Mouse (Mus musculus) liver, adult 2 months (tissue): ENCODE data around the gene Olfr521. TPM values are rescaled to one million over a fixed set of nuclear protein-coding genes. Genes with fewer than 3 reads are reported as not detected.
"Not testable (repeated sequence)": the region's sequence is repeated elsewhere in the genome, so short reads cannot be mapped to it uniquely, and the experiment has no call there.

ENCODE experiments used
- DNase-seq: peaks from one replicate; pipeline ENCODE4 v3.0.0-alpha.2; 2011; ENCODE audit warnings: low read depth, low spot score; ENCODE audit errors: extremely low read depth
- H3K27ac ChIP-seq: fragments of 200-500 bp; replicated peaks from 2 replicates; pipeline ENCODE4 v1.5.1; 2012; ENCODE audit warnings: low read depth, mild to moderate bottlenecking, control low read depth, inconsistent platforms, low read length; ENCODE audit not compliant: insufficient read depth
- H3K27me3 ChIP-seq: fragments of 200-500 bp; 2 replicates; pipeline ENCODE4 v1.6.1; 2012; ENCODE audit warnings: mild to moderate bottlenecking, moderate library complexity, low read length, inconsistent platforms; ENCODE audit not compliant: control insufficient read depth, insufficient read depth
- H3K36me3 ChIP-seq: fragments of 200-500 bp; 2 replicates; pipeline ENCODE4 v1.6.1; 2012; ENCODE audit warnings: low read length, inconsistent platforms; ENCODE audit not compliant: control insufficient read depth, insufficient read depth
- H3K4me1 ChIP-seq: fragments of 200-500 bp; 2 replicates; pipeline ENCODE4 v1.6.1; 2011; ENCODE audit warnings: low read length; ENCODE audit not compliant: control insufficient read depth, insufficient read depth
- H3K4me3 ChIP-seq: fragments of 200-500 bp; 2 replicates; pipeline ENCODE4 v1.5.1; 2011; ENCODE audit warnings: low read depth, mild to moderate bottlenecking, control low read depth, low read length, moderate library complexity; ENCODE audit not compliant: insufficient read depth
- H3K79me2 ChIP-seq: fragments of 200-500 bp; 2 replicates; pipeline ENCODE4 v1.6.1; 2012; ENCODE audit warnings: inconsistent platforms, mild to moderate bottlenecking, low read length, moderate library complexity; ENCODE audit not compliant: control insufficient read depth, insufficient read depth
- H3K9ac ChIP-seq: fragments of 200-500 bp; 2 replicates; pipeline ENCODE4 v1.6.1; 2012; ENCODE audit warnings: low read depth, mild to moderate bottlenecking, control low read depth, inconsistent platforms, low read length
- CTCF ChIP-seq: fragments of 200-500 bp; IDR thresholded peaks from 2 replicates; pipeline ENCODE4 v1.5.1; 2011; ENCODE audit warnings: low read depth, low read length, control low read depth
- POLR2A ChIP-seq: fragments of 200-500 bp; IDR thresholded peaks from 2 replicates; pipeline ENCODE4 v1.6.1; 2011; ENCODE audit warnings: low read length, control low read depth; ENCODE audit not compliant: insufficient read depth; ENCODE audit errors: extremely low read depth
- WGBS: fragments of 180-500 bp; shearing (Covaris S2); methylation state at CpG from one replicate; pipeline ENCODE4 v1.1.7; 2018; 5-methylcytosine and 5-hydroxymethylcytosine counted together
- polyA plus RNA-seq: library from polyadenylated mRNA; depleted of rRNA; stranded (reverse); fragments of >200 nt; gene quantifications from 2 replicates; pipeline ENCODE4 v1.2.3, GENCODE M21; 2012; rRNA removed
- total RNA-seq: library from RNA; depleted of rRNA; stranded (reverse); fragments of >200 nt; gene quantifications from 2 replicates; pipeline ENCODE4 v1.2.3, GENCODE M21; 2014; rRNA removed

Gene Olfr521
- not detected in 2 replicates for total RNA-seq
- not detected in 2 replicates for polyA plus RNA-seq

GRCm38 (mm10) chr7:99763207-99763606, at the start of gene Olfr521:
Gene Olfr521, plus strand, starts transcription at chr7:99763507.
- TF ChIP-seq POLR2A (no peak), CTCF (no peak)

GRCm38 (mm10) chr7:99716536-99716935, 46.8 kb upstream of the Olfr521 start:
- H3K79me2 ChIP-seq = no peaks in the 10 kb centered on the region
- H3K9ac ChIP-seq = no peak overlapping the region
- H3K4me3 ChIP-seq = no peak overlapping the region
- no peak overlapping the region for H3K27ac ChIP-seq
- no peak for DNase-seq
- H3K4me1 ChIP-seq = no peaks in the 10 kb centered on the region
- no peak for TF ChIP-seq CTCF
- TF ChIP-seq POLR2A = no peak
- no peaks in the 10 kb centered on the region for H3K36me3 ChIP-seq
- no peaks in the 10 kb centered on the region for H3K27me3 ChIP-seq
- WGBS = 83% methylated on average over 2 of the region's 2 CpGs

More at GRCm38 (mm10) chr7:99763207-99763606, at the start of gene Olfr521:
- Histone ChIP-seq H3K9ac (no peak within 1 kb of the TSS), H3K36me3 (no peaks in the 10 kb centered on the region), H3K4me3 (no peak within 1 kb of the TSS), H3K27me3 (0 out of 2 replicates have a peak, but pooled peaks cover 3% of the 10 kb centered on the region), H3K79me2 (no peaks in the 10 kb centered on the region), H3K4me1 (no peaks in the 10 kb centered on the region), H3K27ac (no peak within 1 kb of the TSS)
- 96% methylated on average over 2 of the region's 2 CpGs for WGBS
- no peak for DNase-seq

- Histone ChIP-seq H3K9ac (no peak within 1 kb of the TSS), H3K27me3 (no peaks in the 10 kb centered on the region), H3K4me1 (no peaks in the 10 kb centered on the region), H3K36me3 (no peaks in the 10 kb centered on the region), H3K4me3 (no peak within 1 kb of the TSS), H3K79me2 (no peaks in the 10 kb centered on the region), H3K27ac (no peak within 1 kb of the TSS)
- 92% methylated on average over 2 of the region's 2 CpGs for WGBS
- DNase-seq = no peak
- TF ChIP-seq POLR2A = no peak
- TF ChIP-seq CTCF = no peak
Measured at GRCm38 (mm10) chr7:99729973-99730372, 33.3 kb upstream of the Olfr521 start, which contains the start of gene Olfr520. Gene Olfr520, plus strand, starts transcription at chr7:99730273.

GRCm38 (mm10) chr7:99734612-99735011, 28.7 kb upstream of the Olfr521 start:
- no peaks in the 10 kb centered on the region for H3K79me2 ChIP-seq

GRCm38 (mm10) chr7:99735491-99735890, 27.8 kb upstream of the Olfr521 start:
- not testable (repeated sequence) for H3K9ac ChIP-seq, H3K36me3 ChIP-seq
- 87% methylated on average over 9 of the region's 9 CpGs for WGBS

More at GRCm38 (mm10) chr7:99734612-99735011, 28.7 kb upstream of the Olfr521 start:
- Histone ChIP-seq H3K27me3 (no peaks in the 10 kb centered on the region), H3K27ac (no peak overlapping the region), H3K4me3 (no peak overlapping the region), H3K4me1 (no peaks in the 10 kb centered on the region), H3K36me3 (no peaks in the 10 kb centered on the region), H3K9ac (no peak overlapping the region)
- DNase-seq = no peak
- no peak for TF ChIP-seq CTCF
- no peak for TF ChIP-seq POLR2A
- WGBS = 81% methylated on average over 2 of the region's 2 CpGs

GRCm38 (mm10) chr7:99739276-99739675, 24.0 kb upstream of the Olfr521 start:
- H3K27me3 ChIP-seq = no peaks in the 10 kb centered on the region
- no peaks in the 10 kb centered on the region for H3K4me1 ChIP-seq
- TF ChIP-seq CTCF (no peak), POLR2A (no peak)
- H3K9ac ChIP-seq = no peak overlapping the region
- H3K79me2 ChIP-seq = no peaks in the 10 kb centered on the region
- no peak overlapping the region for H3K27ac ChIP-seq
- WGBS = 73% methylated on average over 9 of the region's 9 CpGs
- no peaks in the 10 kb centered on the region for H3K36me3 ChIP-seq
- no peak for DNase-seq
- H3K4me3 ChIP-seq = no peak overlapping the region

More at GRCm38 (mm10) chr7:99735491-99735890, 27.8 kb upstream of the Olfr521 start:
- not testable (repeated sequence) for H3K27ac ChIP-seq, H3K79me2 ChIP-seq, DNase-seq, H3K4me1 ChIP-seq, H3K27me3 ChIP-seq, H3K4me3 ChIP-seq
